Mouse (Mus musculus) neutrophil, adult 59 days (primary cell): ENCODE data around the gene Galnt9. TPM values are rescaled to one million over a fixed set of nuclear protein-coding genes. Genes with fewer than 3 reads are reported as not detected.

ENCODE experiments used
- total RNA-seq, 2 experiments: library from RNA; stranded (reverse); gene quantifications; 1 replicate in 1 of 2; 2 replicates in 1 of 2; pipeline ENCODE4 v1.2.4; 2023

The Galnt9 gene
- total RNA-seq: 1 to 10 TPM; 4.9 to 8.8 TPM

DNA sequence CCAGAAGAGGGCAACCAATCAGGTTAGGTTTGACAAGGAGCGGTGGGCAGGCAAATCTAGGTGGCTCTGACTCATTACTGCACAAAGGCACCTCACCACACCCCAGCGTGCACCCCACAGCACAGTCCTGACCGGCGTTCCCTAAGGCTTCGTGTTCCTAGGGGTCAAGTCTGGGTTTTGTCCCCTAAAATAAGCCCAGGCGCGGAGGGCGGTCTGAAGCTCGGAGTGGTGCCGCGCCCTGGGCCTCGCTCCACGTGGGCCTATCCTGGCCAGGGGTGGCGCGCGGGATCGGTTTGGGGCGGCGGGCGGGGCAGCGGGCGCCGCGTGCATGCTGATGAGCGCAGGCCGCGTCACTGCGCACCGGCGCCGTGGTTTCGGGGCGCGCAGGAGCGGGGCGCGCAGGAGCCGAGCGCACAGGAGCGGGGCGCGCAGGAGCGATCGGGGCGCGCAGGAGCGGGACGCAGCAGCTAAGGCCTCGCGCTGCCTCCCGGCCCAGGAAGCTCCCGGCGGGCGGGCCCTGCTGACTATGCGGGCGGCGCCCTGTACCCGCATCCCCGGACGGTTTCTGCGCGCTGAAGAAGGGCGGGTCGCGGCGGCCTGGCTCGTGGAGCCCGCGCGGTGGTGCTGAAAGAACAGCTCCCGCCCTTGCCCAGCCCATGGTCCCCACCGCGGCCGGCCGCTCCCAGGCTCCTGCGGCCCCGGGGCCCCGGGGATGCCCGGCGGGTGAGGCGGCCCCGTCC, at the start of gene Galnt9:
Gene Galnt9, plus strand, starts transcription at position 405 of the 740 bp plus-strand sequence.

GRCm38 (mm10) chr5:110652719-110653648, 108.8 kb downstream of the Galnt9 start, which contains the start of the genes Noc4l and Ddx51:
Gene Noc4l (minus strand): TSS chr5:110653417.
Gene Ddx51 (plus strand): TSS chr5:110653451.

Other genes starting within 250 kb of the Galnt9 start
- not detected for gene P2rx2, start 201.1 kb upstream of the Galnt9 start, total RNA-seq
- not detected for gene Lrcol1, start 199.6 kb upstream of the Galnt9 start, total RNA-seq
- 100 to 1,000 TPM; 103 to 104 TPM for gene Fbrsl1, start 95.9 kb upstream of the Galnt9 start, total RNA-seq
- gene Noc4l, start 109.1 kb downstream of the Galnt9 start, total RNA-seq: 10 to 100 TPM; 24.5 to 25.0 TPM
- gene Ddx51, start 109.1 kb downstream of the Galnt9 start, total RNA-seq: 10 to 100 TPM; 15.0 to 23.7 TPM
- gene Ep400, start 226.4 kb downstream of the Galnt9 start, total RNA-seq: 100 to 1,000 TPM; 105 to 115 TPM
- gene Pus1, start 236.3 kb downstream of the Galnt9 start, total RNA-seq: 10 to 100 TPM; 11.1 to 15.6 TPM